In the genomic region with DNA sequence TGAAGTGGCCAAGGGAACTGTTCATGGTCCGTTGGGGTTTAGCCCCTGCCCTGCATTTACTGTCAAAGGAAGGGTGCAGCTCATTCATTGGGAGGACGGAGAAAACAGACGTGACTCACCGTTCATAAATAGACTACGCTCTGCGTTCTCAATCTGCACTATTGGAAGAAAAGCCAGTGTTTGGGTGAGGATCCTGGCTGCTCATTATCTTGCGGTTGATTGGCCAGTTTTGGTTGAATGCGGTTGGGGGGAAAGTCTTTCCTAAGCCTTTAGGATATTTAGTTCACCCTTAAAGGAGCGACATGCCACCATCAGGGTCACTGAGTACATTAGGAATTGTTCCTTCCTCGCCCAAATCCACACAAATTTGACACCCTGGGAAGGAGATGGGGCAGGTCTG, we compare ENCODE assay signal across 8 mouse cellular contexts. TPM values are rescaled to one million over a fixed set of nuclear protein-coding genes. Genes with fewer than 3 reads are reported as not detected.
DNase-seq lines count a peak whose midpoint lies in the region; ATAC-seq and TF ChIP-seq lines count a peak whose summit lies in the region.

No protein-coding gene starts in this region.

- no peak for TF ChIP-seq CTCF in kidney, adult 2 months (conservative IDR thresholded peaks at IDR 0.05; ENCODE audit: insufficient read depth, insufficient read length, low read depth, low read length)

- H3K36me3 ChIP-seq in kidney, adult 2 months (ENCODE audit: control insufficient read depth, insufficient read depth, low read length), result no peaks in the 10 kb centered on the region
- no peaks in the 10 kb centered on the region for H3K36me3 ChIP-seq in hindbrain, embryonic 10.5 days
- no peaks in the 10 kb centered on the region for H3K36me3 ChIP-seq in midbrain, embryonic 13.5 days

- no peak for ATAC-seq in midbrain, embryonic 13.5 days
- ATAC-seq in granulocyte monocyte progenitor cell, adult 5-6 weeks (replicated peaks; ENCODE audit: poor library complexity, severe bottlenecking), result no peak

- H3K4me1 ChIP-seq in kidney, adult 2 months (ENCODE audit: control insufficient read depth, insufficient read depth, low read length), result peaks cover 9% of the 10 kb centered on the region; the same call in 1 of the 2 replicates
- peaks cover 28% of the 10 kb centered on the region for H3K4me1 ChIP-seq in hindbrain, embryonic 10.5 days (replicated peaks)
- H3K4me1 ChIP-seq in midbrain, embryonic 13.5 days (replicated peaks), result peaks cover 29% of the 10 kb centered on the region

- no peak overlapping the region for H3K27ac ChIP-seq in kidney, adult 2 months (ENCODE audit: insufficient read depth, low read depth, low read length)
- H3K27ac ChIP-seq in hindbrain, embryonic 10.5 days, result peak overlapping the region; percentile 91
- H3K27ac ChIP-seq in midbrain, embryonic 13.5 days, result peak overlapping the region; percentile 19; the same call in 1 of the 2 replicates

- WGBS in kidney, adult 2 months, result 7% methylated on average over 10 of the region's 10 CpGs
- WGBS in hindbrain, embryonic 10.5 days, result 17% methylated on average over 10 of the region's 10 CpGs
- 3% methylated on average over 10 of the region's 10 CpGs for WGBS in midbrain, embryonic 13.5 days

- TF ChIP-seq POLR2A in kidney, adult 2 months (IDR thresholded peaks at IDR 0.05; ENCODE audit: low read depth, low read length), result no peak

- H3K27me3 ChIP-seq in kidney, adult 2 months (replicated peaks; ENCODE audit: control insufficient read depth, insufficient read depth, low read length), result no peaks in the 10 kb centered on the region
- 0 out of 2 replicates have a peak, but pooled peaks cover 3% of the 10 kb centered on the region for H3K27me3 ChIP-seq in hindbrain, embryonic 10.5 days (ENCODE audit: insufficient read depth, poor library complexity, severe bottlenecking)
- no peaks in the 10 kb centered on the region for H3K27me3 ChIP-seq in midbrain, embryonic 13.5 days

- no peak for DNase-seq in kidney, adult 2 months
- no peak for DNase-seq in kidney, postnatal 36 days
- peak; percentile 58 for DNase-seq in NIH3T3 (ENCODE audit: low read depth)
- DNase-seq in hindbrain, embryonic 10.5 days (ENCODE audit: low spot score), result no peak
- no peak for DNase-seq in gastrocnemius, postnatal 10 days
- no peak for DNase-seq in thymus, postnatal 4 days

- H3K9ac ChIP-seq in midbrain, embryonic 13.5 days (replicated peaks), result peak overlapping the region; percentile 91

- peak overlapping the region; percentile 75 for H3K4me3 ChIP-seq in kidney, adult 2 months (ENCODE audit: insufficient read depth, low read depth, low read length)
- H3K4me3 ChIP-seq in hindbrain, embryonic 10.5 days, result peak overlapping the region; percentile 93
- peak overlapping the region; percentile 88 for H3K4me3 ChIP-seq in midbrain, embryonic 13.5 days (replicated peaks)

- H3K9me3 ChIP-seq in hindbrain, embryonic 10.5 days, result no peaks in the 10 kb centered on the region
- no peaks in the 10 kb centered on the region for H3K9me3 ChIP-seq in midbrain, embryonic 13.5 days

- peak overlapping the region; percentile 83 for H3K4me2 ChIP-seq in midbrain, embryonic 13.5 days (replicated peaks)

RNA-seq across cellular contexts. Expression of a gene that starts 5.4 kb away (rescaled TPM):
- polyA plus RNA-seq in kidney, adult 2 months (2012; rRNA removed), result 36.2 and 44.4 TPM in 2 replicates
- polyA plus RNA-seq in hindbrain, embryonic 10.5 days (2016; fragmentation: Nextera tagmentation; extraction: Ambion mirVana), result 39.3 and 39.6 TPM in 2 replicates
- polyA plus RNA-seq in midbrain, embryonic 13.5 days (2015; fragmentation: Nextera tagmentation; extraction: Ambion mirVana), result 46.8 and 47.4 TPM in 2 replicates
- total RNA-seq in granulocyte monocyte progenitor cell, adult 5-6 weeks (2014; fragmentation: Nextera tagmentation), result 6.3 and 11.5 TPM in 2 replicates
- total RNA-seq in granulocyte monocyte progenitor cell, adult 5-6 weeks (2017), result 7.4 and 8.0 TPM in 2 replicates
- 10 to 100 TPM; 45.3 to 51.6 TPM for total RNA-seq in gastrocnemius, postnatal 10 days (2021)

RNA-seq across cellular contexts. Expression of a gene that starts 20.3 kb away (rescaled TPM):
- 3.2 and 3.6 TPM in 2 replicates for polyA plus RNA-seq in kidney, adult 2 months (2012; rRNA removed)
- polyA plus RNA-seq in hindbrain, embryonic 10.5 days (2016; fragmentation: Nextera tagmentation; extraction: Ambion mirVana), result 5.4 and 9.3 TPM in 2 replicates
- 1.2 and 3.1 TPM in 2 replicates for polyA plus RNA-seq in midbrain, embryonic 13.5 days (2015; fragmentation: Nextera tagmentation; extraction: Ambion mirVana)
- not detected in 2 replicates for total RNA-seq in granulocyte monocyte progenitor cell, adult 5-6 weeks (2014; fragmentation: Nextera tagmentation)
- total RNA-seq in granulocyte monocyte progenitor cell, adult 5-6 weeks (2017), result not detected in 2 replicates
- under 1 TPM; 0.14 to 0.16 TPM for total RNA-seq in gastrocnemius, postnatal 10 days (2021)
